Mouse (Mus musculus) ES-E14 (cell line): ENCODE results near the gene Wtap. TPM values are rescaled to one million over a fixed set of nuclear protein-coding genes. Genes with fewer than 3 reads are reported as not detected.

Experiments used
- DNase-seq: peaks from one replicate; pipeline ENCODE4 v3.0.0-alpha.2; 2013; ENCODE audit warnings: low read depth, low spot score
- H3K27ac ChIP-seq: 2 replicates; pipeline ENCODE4 v1.5.1; 2012; ENCODE audit warnings: low read depth, mild to moderate bottlenecking, low read length, moderate library complexity, mixed read lengths; ENCODE audit not compliant: poor library complexity, insufficient read depth, severe bottlenecking
- H3K36me3 ChIP-seq: 2 replicates; pipeline ENCODE4 v1.6.1; 2012; ENCODE audit warnings: mild to moderate bottlenecking, low read length, moderate library complexity, mixed read lengths; ENCODE audit not compliant: control insufficient read depth, poor library complexity, insufficient read depth, severe bottlenecking
- H3K4me1 ChIP-seq, 2 experiments: fragments of 150-350 bp in 1 of 2; sonication (generic) in 1 of 2; 2 replicates each; pipeline ENCODE4 v1.6.1; 2012; ENCODE audit warnings: low read length in 2 of 2, mild to moderate bottlenecking in 1 of 2, mixed read lengths in 1 of 2; ENCODE audit not compliant: control insufficient read depth in 2 of 2, insufficient read depth in 2 of 2, poor library complexity in 1 of 2
- H3K4me3 ChIP-seq, 2 experiments: fragments of 150-350 bp in 1 of 2; sonication (generic) in 1 of 2; 2 replicates each; pipeline ENCODE4 v1.5.1; 2012; ENCODE audit warnings: low read length in 2 of 2, low read depth in 1 of 2, mild to moderate bottlenecking in 1 of 2, mixed read lengths in 1 of 2; ENCODE audit not compliant: insufficient read depth in 1 of 2, poor library complexity in 1 of 2, severe bottlenecking in 1 of 2
- H3K9ac ChIP-seq: 2 replicates; pipeline ENCODE4 v1.6.1; 2012; ENCODE audit warnings: low read depth, mild to moderate bottlenecking, low read length, mixed read lengths; ENCODE audit not compliant: poor library complexity, insufficient read depth, severe bottlenecking
- H3K9me3 ChIP-seq: fragments of 150-350 bp; sonication (generic); 2 replicates; pipeline ENCODE4 v1.6.1; 2012; ENCODE audit warnings: low read depth, mild to moderate bottlenecking, low read length; ENCODE audit not compliant: control insufficient read depth, insufficient read depth
- CHD2 ChIP-seq: IDR thresholded peaks from 2 replicates; pipeline ENCODE4 v1.6.1; 2014; ENCODE audit warnings: mild to moderate bottlenecking, low read depth, low read length, inconsistent platforms
- HCFC1 ChIP-seq: IDR thresholded peaks from 2 replicates; pipeline ENCODE4 v1.6.1; 2012; ENCODE audit warnings: low read length, inconsistent platforms, borderline replicate concordance; ENCODE audit not compliant: insufficient read depth
- MAFK ChIP-seq: IDR thresholded peaks from 2 replicates; pipeline ENCODE4 v1.6.1; 2014; ENCODE audit warnings: mild to moderate bottlenecking, low read depth, low read length, inconsistent platforms; ENCODE audit not compliant: insufficient read depth
- ZC3H11A ChIP-seq: IDR thresholded peaks from 2 replicates; pipeline ENCODE4 v1.6.1; 2012; ENCODE audit warnings: low read depth, mild to moderate bottlenecking, inconsistent platforms, low read length, borderline replicate concordance
- ZNF384 ChIP-seq: IDR thresholded peaks from 2 replicates; pipeline ENCODE4 v1.6.1; 2012; ENCODE audit warnings: low read depth, low read length, inconsistent platforms
- in situ Hi-C, 2 experiments: fragments of 600-800 bp; cut with MboI; formaldehyde crosslinking; loops; one replicate each; pipeline ENCODE4 v1.15.1; 2025; ENCODE audit warnings: low sequenced_read_pairs in 2 of 2, inconsistent platforms in 1 of 2; ENCODE audit not compliant: unreplicated experiment in 2 of 2
- total RNA-seq: library from RNA; depleted of rRNA; stranded (reverse); fragments of 300-350 nt; gene quantifications from 2 replicates; pipeline ENCODE4 v1.2.3, GENCODE M21; 2012

The Wtap gene
- total RNA-seq, 1 experiment = 83.8 TPM

- Histone ChIP-seq H3K4me1 (peaks cover 14 to 23% of the 10 kb centered on the region in 2 experiments), H3K9ac (no peak overlapping the region; the same call in 1 of the 2 replicates), H3K36me3 (no peaks in the 10 kb centered on the region), H3K4me3 (no peak overlapping the region), H3K9me3 (no peaks in the 10 kb centered on the region), H3K27ac (peak overlapping the region; percentile 97)
- TF ChIP-seq ZC3H11A (no peak), MAFK (0 out of 2 replicates have a peak, but pooled peaks have one; percentile 11)
- in situ Hi-C loops = no loop called here
- DNase-seq = peak; percentile 75
Measured at GRCm38 (mm10) chr17:12999069-12999468, 5.1 kb upstream of the Wtap start.

GRCm38 (mm10) chr17:12997890-12998289 lies 3.9 kb upstream of the Wtap start:
- in situ Hi-C loops = no loop called here
- peak overlapping the region; percentile 97 for H3K27ac ChIP-seq
- DNase-seq = no peak

GRCm38 (mm10) chr17:12996345-12996744 lies 2.4 kb upstream of the Wtap start:
- Histone ChIP-seq H3K9ac (no peak overlapping the region), H3K27ac (no peak overlapping the region), H3K9me3 (no peaks in the 10 kb centered on the region), H3K4me1 (peaks cover 16 to 20% of the 10 kb centered on the region in 2 experiments), H3K36me3 (no peaks in the 10 kb centered on the region), H3K4me3 (no peak overlapping the region)
- DNase-seq = peak; percentile 22
- TF ChIP-seq ZC3H11A = no peak
- no peak for TF ChIP-seq MAFK
- in situ Hi-C loops = no loop called here

More at GRCm38 (mm10) chr17:12997890-12998289, 3.9 kb upstream of the Wtap start:
- Histone ChIP-seq H3K9ac (no peak overlapping the region), H3K4me3 (no peak overlapping the region), H3K9me3 (no peaks in the 10 kb centered on the region), H3K36me3 (no peaks in the 10 kb centered on the region), H3K4me1 (peaks cover 16 to 20% of the 10 kb centered on the region in 2 experiments)
- no peak for TF ChIP-seq ZC3H11A
- no peak for TF ChIP-seq CHD2
- no peak for TF ChIP-seq ZNF384

GRCm38 (mm10) chr17:12992470-12992991 lies 1.4 kb downstream of the Wtap start:
- no peaks in the 10 kb centered on the region for H3K9me3 ChIP-seq
- H3K36me3 ChIP-seq = peaks cover 3% of the 10 kb centered on the region; the same call in 1 of the 2 replicates
- H3K9ac ChIP-seq = peak overlapping the region; percentile 100
- H3K4me3 ChIP-seq = peak overlapping the region; percentile 81 to 100
- in situ Hi-C loops = no loop called here
- H3K4me1 ChIP-seq = peaks cover 4 to 15% of the 10 kb centered on the region in 2 experiments
- TF ChIP-seq ZNF384 (no peak), ZC3H11A (no peak), CHD2 (peak; percentile 72; the same call in 1 of the 2 replicates), MAFK (no peak), HCFC1 (peak; percentile 31; the same call in 1 of the 2 replicates)
- peak; percentile 85 for DNase-seq
- H3K27ac ChIP-seq = peak overlapping the region; percentile 98
